Mouse (Mus musculus): ENCODE results near the gene Arhgap9. TPM values are rescaled to one million over a fixed set of nuclear protein-coding genes. Genes with fewer than 3 reads are reported as not detected.

Arhgap9 gene
- total and polyA plus RNA-seq, 3 experiments, result 2.3 to 4.8 (median 2.4) TPM

- 65% methylated on average over 18 of the region's 18 CpGs for WGBS
- TF ChIP-seq POLR2A (IDR thresholded peaks at IDR 0.05; ENCODE audit: insufficient read depth, low read depth, low read length), result no peak
- TF ChIP-seq CTCF (IDR thresholded peaks at IDR 0.05), result peak; percentile 64
- no peaks in the 10 kb centered on the region for H3K27me3 ChIP-seq (ENCODE audit: control insufficient read depth, insufficient read depth, low read length)
- no peak within 1 kb of the TSS for H3K4me3 ChIP-seq
- no peaks in the 10 kb centered on the region for H3K4me1 ChIP-seq (ENCODE audit: control insufficient read depth, insufficient read depth, low read length)
- no peaks in the 10 kb centered on the region for H3K36me3 ChIP-seq (ENCODE audit: control insufficient read depth, insufficient read depth, low read length)
- H3K9ac ChIP-seq (ENCODE audit: low read depth, low read length), result no peak within 1 kb of the TSS
- no peaks in the 10 kb centered on the region for H3K79me2 ChIP-seq (replicated peaks; ENCODE audit: control insufficient read depth, insufficient read depth, low read length)
- intact Hi-C loops (cut with DNase I), result loop anchor here (5.0 kb wide), 1 partner anchor 68 kb away; no protein-coding TSS in a partner anchor
- peak in 1 of 2 experiments; percentile 56 for DNase-seq
- H3K27ac ChIP-seq, result peak within 1 kb of the TSS; percentile 81
Measured at GRCm38 (mm10) chr10:127353909-127354895, 32.4 kb downstream of the Arhgap9 start, which contains the start of gene Inhbe. Gene Inhbe (minus strand): TSS chr10:127354411.

GRCm38 (mm10) chr10:127355336-127355735 is 33.6 kb downstream of the Arhgap9 start:
- TF ChIP-seq POLR2A (IDR thresholded peaks at IDR 0.05; ENCODE audit: insufficient read depth, low read depth, low read length) (no peak), CTCF (IDR thresholded peaks at IDR 0.05) (no peak), EP300 (IDR thresholded peaks at IDR 0.05; ENCODE audit: insufficient read depth, low read depth, low read length) (no peak)
- H3K27ac ChIP-seq, result no peak overlapping the region; the same call in 1 of the 2 replicates
- H3K79me2 ChIP-seq (replicated peaks; ENCODE audit: control insufficient read depth, insufficient read depth, low read length), result no peaks in the 10 kb centered on the region
- no peaks in the 10 kb centered on the region for H3K36me3 ChIP-seq (ENCODE audit: control insufficient read depth, insufficient read depth, low read length)
- no peak for DNase-seq
- H3K4me1 ChIP-seq (ENCODE audit: control insufficient read depth, insufficient read depth, low read length), result no peaks in the 10 kb centered on the region
- no peaks in the 10 kb centered on the region for H3K27me3 ChIP-seq (ENCODE audit: control insufficient read depth, insufficient read depth, low read length)
- H3K4me3 ChIP-seq, result no peak overlapping the region
- WGBS, result 75% methylated on average over 10 of the region's 10 CpGs
- no peak overlapping the region for H3K9ac ChIP-seq (ENCODE audit: low read depth, low read length)
- intact Hi-C loops (cut with DNase I), result no loop called here

GRCm38 (mm10) chr10:127360714-127361113 is 39.0 kb downstream of the Arhgap9 start:
- no peak overlapping the region for H3K27ac ChIP-seq
- no peak for DNase-seq
- H3K9ac ChIP-seq (ENCODE audit: low read depth, low read length), result no peak overlapping the region
- no peak overlapping the region for H3K4me3 ChIP-seq
- no peaks in the 10 kb centered on the region for H3K4me1 ChIP-seq (ENCODE audit: control insufficient read depth, insufficient read depth, low read length)
- no peaks in the 10 kb centered on the region for H3K79me2 ChIP-seq (replicated peaks; ENCODE audit: control insufficient read depth, insufficient read depth, low read length)
- TF ChIP-seq CTCF (IDR thresholded peaks at IDR 0.05) (no peak), EP300 (IDR thresholded peaks at IDR 0.05; ENCODE audit: insufficient read depth, low read depth, low read length) (no peak), POLR2A (IDR thresholded peaks at IDR 0.05; ENCODE audit: insufficient read depth, low read depth, low read length) (no peak)
- 72% methylated on average over 3 of the region's 3 CpGs for WGBS
- H3K27me3 ChIP-seq (ENCODE audit: control insufficient read depth, insufficient read depth, low read length), result no peaks in the 10 kb centered on the region
- intact Hi-C loops (cut with DNase I), result no loop called here
- H3K36me3 ChIP-seq (ENCODE audit: control insufficient read depth, insufficient read depth, low read length), result no peaks in the 10 kb centered on the region

GRCm38 (mm10) chr10:127367116-127367515 is 45.4 kb downstream of the Arhgap9 start:
- TF ChIP-seq POLR2A (IDR thresholded peaks at IDR 0.05; ENCODE audit: insufficient read depth, low read depth, low read length) (no peak), CTCF (IDR thresholded peaks at IDR 0.05) (no peak), EP300 (IDR thresholded peaks at IDR 0.05; ENCODE audit: insufficient read depth, low read depth, low read length) (no peak)
- no peak overlapping the region for H3K9ac ChIP-seq (ENCODE audit: low read depth, low read length)
- H3K4me3 ChIP-seq, result no peak overlapping the region
- intact Hi-C loops (cut with DNase I), result no loop called here
- WGBS, result 63% methylated on average over 5 of the region's 5 CpGs
- no peaks in the 10 kb centered on the region for H3K27me3 ChIP-seq (ENCODE audit: control insufficient read depth, insufficient read depth, low read length)
- H3K79me2 ChIP-seq (replicated peaks; ENCODE audit: control insufficient read depth, insufficient read depth, low read length), result no peaks in the 10 kb centered on the region
- no peak for DNase-seq
- H3K27ac ChIP-seq, result no peak overlapping the region
- no peaks in the 10 kb centered on the region for H3K4me1 ChIP-seq (ENCODE audit: control insufficient read depth, insufficient read depth, low read length)
- no peaks in the 10 kb centered on the region for H3K36me3 ChIP-seq (ENCODE audit: control insufficient read depth, insufficient read depth, low read length)

- Histone ChIP-seq H3K4me1 (ENCODE audit: control insufficient read depth, insufficient read depth, low read length) (no peaks in the 10 kb centered on the region), H3K79me2 (replicated peaks; ENCODE audit: control insufficient read depth, insufficient read depth, low read length) (no peaks in the 10 kb centered on the region), H3K27ac (no peak overlapping the region), H3K36me3 (ENCODE audit: control insufficient read depth, insufficient read depth, low read length) (no peaks in the 10 kb centered on the region), H3K9ac (ENCODE audit: low read depth, low read length) (no peak overlapping the region), H3K4me3 (no peak overlapping the region), H3K27me3 (ENCODE audit: control insufficient read depth, insufficient read depth, low read length) (no peaks in the 10 kb centered on the region)
- DNase-seq, result no peak
- intact Hi-C loops (cut with DNase I), result no loop called here
- 83% methylated on average over 2 of the region's 2 CpGs for WGBS
- TF ChIP-seq CTCF (IDR thresholded peaks at IDR 0.05), result no peak
- no peak for TF ChIP-seq POLR2A (IDR thresholded peaks at IDR 0.05; ENCODE audit: insufficient read depth, low read depth, low read length)
- TF ChIP-seq EP300 (IDR thresholded peaks at IDR 0.05; ENCODE audit: insufficient read depth, low read depth, low read length), result no peak
Measured at GRCm38 (mm10) chr10:127368273-127368672, 46.5 kb downstream of the Arhgap9 start.

Data from heart, adult 2 months (tissue).